Mouse (Mus musculus) stomach, embryonic 14.5 days (tissue): ENCODE data around the gene Olfr457. TPM values are rescaled to one million over a fixed set of nuclear protein-coding genes. Genes with fewer than 3 reads are reported as not detected.

Source experiments
- ATAC-seq: fragments of 200-750 bp; cut with Nextera tagmentation; 2 replicates; pipeline ENCODE4 v1.8.0; 2017; ENCODE audit warnings: low read depth, moderate TSS enrichment; ENCODE audit not compliant: insufficient number of reproducible peaks, insufficient read depth, low FRiP score
- H3K27ac ChIP-seq: fragments of 300-500 bp; sonication (generic); 2 replicates; pipeline ENCODE4 v1.5.1; 2014; ENCODE audit warnings: mild to moderate bottlenecking, low read length, moderate library complexity, mixed read lengths
- H3K27me3 ChIP-seq: fragments of 300-500 bp; sonication (generic); 2 replicates; pipeline ENCODE4 v1.6.1; 2014; ENCODE audit warnings: low read length, control low read depth, mixed read lengths; ENCODE audit not compliant: control insufficient read depth, insufficient read depth
- H3K36me3 ChIP-seq: fragments of 300-500 bp; sonication (generic); 2 replicates; pipeline ENCODE4 v1.6.1; 2014; ENCODE audit warnings: mild to moderate bottlenecking, control low read depth, low read length, moderate library complexity, mixed read lengths; ENCODE audit not compliant: control insufficient read depth, insufficient read depth
- H3K4me1 ChIP-seq: fragments of 300-500 bp; sonication (generic); 2 replicates; pipeline ENCODE4 v1.6.1; 2014; ENCODE audit warnings: low read length, control low read depth, mixed read lengths; ENCODE audit not compliant: control insufficient read depth, insufficient read depth
- H3K4me2 ChIP-seq: fragments of 300-500 bp; sonication (generic); replicated peaks from 2 replicates; pipeline ENCODE4 v1.6.1; 2014; ENCODE audit warnings: low read depth, low read length, control low read depth
- H3K4me3 ChIP-seq: fragments of 300-500 bp; sonication (generic); 2 replicates; pipeline ENCODE4 v1.5.1; 2014; ENCODE audit warnings: low read depth, low read length, control low read depth
- H3K9ac ChIP-seq: fragments of 300-500 bp; sonication (generic); replicated peaks from 2 replicates; pipeline ENCODE4 v1.6.1; 2014; ENCODE audit warnings: low read depth, mild to moderate bottlenecking, control low read depth, low read length, moderate library complexity, mixed read lengths
- H3K9me3 ChIP-seq: fragments of 300-500 bp; sonication (generic); 2 replicates; pipeline ENCODE4 v1.6.1; 2016; ENCODE audit warnings: low read depth, low read length, control low read depth; ENCODE audit not compliant: control insufficient read depth
- WGBS: fragments of 180-500 bp; shearing (Covaris S2); extraction: QIAGEN DNeasy Blood & Tissue Kit; methylation state at CpG from one replicate; pipeline ENCODE4 v1.1.7; 2014; 5-methylcytosine and 5-hydroxymethylcytosine counted together
- polyA plus RNA-seq: library from polyadenylated mRNA; unstranded; fragments of >200 nt; fragmentation: Nextera tagmentation; extraction: Ambion mirVana; gene quantifications from 2 replicates; pipeline ENCODE4 v1.2.1, GENCODE M21; 2014

Olfr457 gene
- polyA plus RNA-seq, 1 experiment from 2014 or later: not detected

GRCm38 (mm10) chr6:42465096-42465495 is 11.0 kb downstream of the Olfr457 start, which contains the start of gene Olfr458:
TSS of gene Olfr458 (minus strand) at chr6:42465196.
- Histone ChIP-seq H3K9me3 (no peaks in the 10 kb centered on the region), H3K36me3 (no peaks in the 10 kb centered on the region), H3K4me1 (no peaks in the 10 kb centered on the region), H3K9ac (no peak within 1 kb of the TSS), H3K4me2 (no peak within 1 kb of the TSS), H3K27ac (no peak within 1 kb of the TSS), H3K27me3 (no peaks in the 10 kb centered on the region), H3K4me3 (no peak within 1 kb of the TSS)
- 75% methylated on average over 1 of the region's 1 CpGs for WGBS
- no peak for ATAC-seq

- Histone ChIP-seq H3K9me3 (no peaks in the 10 kb centered on the region), H3K4me3 (no peak overlapping the region), H3K9ac (no peak overlapping the region), H3K27ac (no peak overlapping the region), H3K4me2 (no peak overlapping the region), H3K27me3 (no peaks in the 10 kb centered on the region), H3K4me1 (no peaks in the 10 kb centered on the region), H3K36me3 (no peaks in the 10 kb centered on the region)
- WGBS: 86% methylated on average over 2 of the region's 2 CpGs
- ATAC-seq: no peak
Observed at GRCm38 (mm10) chr6:42447381-42447780, 28.8 kb downstream of the Olfr457 start.

GRCm38 (mm10) chr6:42444491-42444890 is 31.6 kb downstream of the Olfr457 start:
- no peaks in the 10 kb centered on the region for H3K27me3 ChIP-seq
- H3K4me3 ChIP-seq: no peak overlapping the region

GRCm38 (mm10) chr6:42441395-42441794 is 34.7 kb downstream of the Olfr457 start:
- no peak overlapping the region for H3K4me2 ChIP-seq
- 74% methylated on average over 2 of the region's 2 CpGs for WGBS

More at GRCm38 (mm10) chr6:42444491-42444890, 31.6 kb downstream of the Olfr457 start:
- Histone ChIP-seq H3K9me3 (no peaks in the 10 kb centered on the region), H3K4me1 (no peaks in the 10 kb centered on the region), H3K36me3 (no peaks in the 10 kb centered on the region), H3K4me2 (no peak overlapping the region), H3K9ac (no peak overlapping the region), H3K27ac (no peak overlapping the region)
- ATAC-seq: no peak
- 35% methylated on average over 2 of the region's 2 CpGs for WGBS

GRCm38 (mm10) chr6:42435490-42435889 is 40.6 kb downstream of the Olfr457 start:
- Histone ChIP-seq H3K27me3 (no peaks in the 10 kb centered on the region), H3K9me3 (no peaks in the 10 kb centered on the region), H3K27ac (no peak overlapping the region), H3K4me1 (no peaks in the 10 kb centered on the region), H3K9ac (no peak overlapping the region), H3K4me3 (no peak overlapping the region), H3K4me2 (no peak overlapping the region), H3K36me3 (no peaks in the 10 kb centered on the region)
- 67% methylated on average over 2 of the region's 2 CpGs for WGBS
- no peak for ATAC-seq

More at GRCm38 (mm10) chr6:42441395-42441794, 34.7 kb downstream of the Olfr457 start:
- Histone ChIP-seq H3K4me1 (no peaks in the 10 kb centered on the region), H3K9me3 (no peaks in the 10 kb centered on the region), H3K4me3 (no peak overlapping the region), H3K27ac (no peak overlapping the region), H3K27me3 (no peaks in the 10 kb centered on the region), H3K36me3 (no peaks in the 10 kb centered on the region), H3K9ac (no peak overlapping the region)
- ATAC-seq: no peak

GRCm38 (mm10) chr6:42434446-42434845 is 41.7 kb downstream of the Olfr457 start, which contains the start of gene Tas2r126:
TSS of gene Tas2r126 (plus strand) at chr6:42434535.
- Histone ChIP-seq H3K27ac (no peak within 1 kb of the TSS), H3K4me1 (no peaks in the 10 kb centered on the region), H3K4me2 (no peak within 1 kb of the TSS), H3K9ac (no peak within 1 kb of the TSS), H3K36me3 (no peaks in the 10 kb centered on the region), H3K9me3 (no peaks in the 10 kb centered on the region), H3K4me3 (no peak within 1 kb of the TSS), H3K27me3 (no peaks in the 10 kb centered on the region)
- ATAC-seq: peak; percentile 56; the same call in 1 of the 2 replicates
- WGBS: 68% methylated on average over 6 of the region's 6 CpGs

- 66% methylated on average over 2 of the region's 2 CpGs for WGBS
- no peak overlapping the region for H3K9ac ChIP-seq
- H3K36me3 ChIP-seq: no peaks in the 10 kb centered on the region
- H3K27me3 ChIP-seq: no peaks in the 10 kb centered on the region
- no peak overlapping the region for H3K4me3 ChIP-seq
- H3K9me3 ChIP-seq: no peaks in the 10 kb centered on the region
- ATAC-seq: no peak
- no peak overlapping the region for H3K4me2 ChIP-seq
- no peaks in the 10 kb centered on the region for H3K4me1 ChIP-seq
- no peak overlapping the region for H3K27ac ChIP-seq
Observed at GRCm38 (mm10) chr6:42433554-42433953, 42.6 kb downstream of the Olfr457 start.

- Histone ChIP-seq H3K27me3 (no peaks in the 10 kb centered on the region), H3K4me2 (no peak overlapping the region), H3K4me1 (no peaks in the 10 kb centered on the region), H3K9me3 (no peaks in the 10 kb centered on the region), H3K36me3 (no peaks in the 10 kb centered on the region), H3K4me3 (no peak overlapping the region), H3K27ac (no peak overlapping the region), H3K9ac (no peak overlapping the region)
- 84% methylated on average over 4 of the region's 4 CpGs for WGBS
- no peak for ATAC-seq
Observed at GRCm38 (mm10) chr6:42426337-42426736, 49.8 kb downstream of the Olfr457 start.

- no peaks in the 10 kb centered on the region for H3K36me3 ChIP-seq
- H3K9me3 ChIP-seq: no peaks in the 10 kb centered on the region
Observed at GRCm38 (mm10) chr6:42424472-42424871, 51.7 kb downstream of the Olfr457 start.

More at GRCm38 (mm10) chr6:42424472-42424871, 51.7 kb downstream of the Olfr457 start:
- no peaks in the 10 kb centered on the region for H3K4me1 ChIP-seq
- WGBS: 85% methylated on average over 3 of the region's 3 CpGs
- no peak overlapping the region for H3K4me3 ChIP-seq
- no peak for ATAC-seq
- H3K27me3 ChIP-seq: no peaks in the 10 kb centered on the region
- no peak overlapping the region for H3K9ac ChIP-seq
- H3K27ac ChIP-seq: no peak overlapping the region
- H3K4me2 ChIP-seq: no peak overlapping the region
